Mouse (Mus musculus) olfactory bulb, adult 2 months (tissue): ENCODE measurements around the gene Ackr2.

Source experiments
- CTCF ChIP-seq: fragments of 200-500 bp; IDR thresholded peaks from 2 replicates; pipeline ENCODE4 v1.5.1; 2012; ENCODE audit warnings: low read depth, mild to moderate bottlenecking, low read length, moderate library complexity; ENCODE audit not compliant: insufficient read depth
- POLR2A ChIP-seq: fragments of 200-500 bp; IDR thresholded peaks from 2 replicates; pipeline ENCODE4 v1.6.1; 2012; ENCODE audit warnings: mild to moderate bottlenecking, low read depth, low read length, moderate library complexity; ENCODE audit not compliant: insufficient read depth

- no peak for TF ChIP-seq POLR2A
- no peak for TF ChIP-seq CTCF
Observed at GRCm38 (mm10) chr9:121856649-121857416, 41.3 kb upstream of the Ackr2 start.
